Mouse (Mus musculus) Muller cell, postnatal 12 days (primary cell): Measurements from ENCODE around the gene Brpf3.
A peak's percentile ranks its signal among the peaks of the same experiment; 100 is the strongest.
"Not testable (repeated sequence)": the region's sequence is repeated elsewhere in the genome, so short reads cannot be mapped to it uniquely, and the experiment has no call there.

ENCODE experiments used
- DNase-seq: peaks from one replicate; pipeline ENCODE4 v3.0.0-alpha.2; 2015; ENCODE audit errors: inconsistent ontology term

Gene Brpf3

DNA sequence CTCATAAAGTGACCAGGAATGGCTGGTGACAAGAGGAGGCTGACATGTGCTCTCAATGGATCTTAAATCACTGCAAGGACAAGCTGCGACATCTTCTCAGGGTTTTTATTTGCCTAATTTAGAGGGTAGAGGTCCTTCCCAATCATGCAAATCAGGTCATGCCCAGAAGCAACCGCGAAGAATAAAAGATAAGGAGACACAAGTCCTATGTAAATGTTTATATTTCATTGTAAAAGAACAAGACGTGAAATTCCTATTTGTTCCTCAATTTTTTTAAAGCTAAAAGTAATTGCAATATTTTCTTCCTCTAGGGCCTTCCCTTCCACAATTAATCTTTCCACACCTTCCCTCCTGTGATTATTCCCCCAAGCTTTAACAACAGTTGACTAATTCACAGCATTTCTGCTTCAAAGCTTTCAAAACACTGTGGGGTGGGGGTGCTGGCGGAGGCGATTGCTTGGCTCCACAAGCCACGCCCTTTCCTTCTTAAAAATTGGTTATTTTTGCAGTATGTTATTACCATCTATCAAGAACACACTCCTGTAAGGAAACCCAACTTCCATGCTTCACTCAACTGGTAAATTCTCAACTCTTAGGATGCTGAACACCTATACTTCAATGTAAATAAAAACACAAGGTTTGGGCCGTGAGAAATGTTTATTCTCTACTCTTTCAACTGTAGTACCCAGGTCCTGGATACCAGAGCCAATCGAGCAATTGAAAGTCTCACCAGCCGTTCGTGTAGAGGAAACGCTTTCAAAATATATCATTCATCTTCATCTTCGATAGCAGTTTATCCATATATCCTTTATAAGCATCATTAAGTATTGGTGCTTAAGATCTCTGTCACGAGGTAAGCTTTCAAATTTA is 1.4 kb upstream of the Brpf3 start:
- DNase-seq: peak; percentile 11

DNA sequence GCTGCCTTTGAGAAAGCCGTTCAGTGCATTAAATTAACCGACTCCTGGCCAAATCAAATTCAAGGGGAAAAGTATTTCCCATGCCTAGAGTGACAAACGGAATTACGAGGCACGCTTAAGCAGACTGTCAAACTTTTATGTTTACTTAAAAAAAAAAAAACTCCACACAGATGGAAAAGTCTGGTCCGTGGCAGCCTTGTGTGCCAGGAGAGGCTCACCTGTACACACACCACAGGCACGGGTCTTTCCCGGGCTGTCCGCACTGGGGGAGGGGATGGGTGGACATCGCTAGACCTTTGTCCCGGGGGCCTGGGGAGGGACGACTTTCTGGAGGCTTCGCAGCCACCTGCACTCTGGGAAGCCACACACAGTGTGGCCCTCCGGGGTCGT is 614 bp upstream of the Brpf3 start:
- DNase-seq: no peak

DNA sequence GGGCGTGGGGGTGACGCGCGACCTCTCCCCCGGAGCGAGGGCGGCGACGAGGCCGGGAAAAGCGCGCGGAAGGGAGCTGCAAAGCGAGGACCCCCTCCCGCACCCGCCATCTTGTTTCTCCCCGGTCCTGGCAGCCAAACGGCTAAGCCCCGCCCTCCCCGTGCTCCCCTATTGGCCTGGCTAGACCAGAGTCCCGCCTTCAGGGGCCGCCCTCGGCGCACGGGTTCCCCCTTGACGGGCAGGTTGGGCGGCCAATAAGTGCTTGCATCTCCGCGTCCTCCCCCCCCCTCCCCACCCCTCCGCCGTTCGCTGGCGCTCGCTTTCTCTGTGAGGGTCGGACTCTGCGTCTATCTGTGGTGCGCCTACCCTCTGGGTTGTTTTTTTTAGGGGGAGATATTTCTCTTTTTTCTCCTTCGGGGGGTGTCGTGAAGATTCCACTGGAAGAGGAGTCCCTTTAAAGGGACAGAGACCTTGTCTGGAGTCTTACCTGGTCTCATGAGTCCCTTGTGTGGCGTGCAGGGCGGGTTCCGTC is 650 bp downstream of the Brpf3 start:
- DNase-seq: peak; percentile 99

DNA sequence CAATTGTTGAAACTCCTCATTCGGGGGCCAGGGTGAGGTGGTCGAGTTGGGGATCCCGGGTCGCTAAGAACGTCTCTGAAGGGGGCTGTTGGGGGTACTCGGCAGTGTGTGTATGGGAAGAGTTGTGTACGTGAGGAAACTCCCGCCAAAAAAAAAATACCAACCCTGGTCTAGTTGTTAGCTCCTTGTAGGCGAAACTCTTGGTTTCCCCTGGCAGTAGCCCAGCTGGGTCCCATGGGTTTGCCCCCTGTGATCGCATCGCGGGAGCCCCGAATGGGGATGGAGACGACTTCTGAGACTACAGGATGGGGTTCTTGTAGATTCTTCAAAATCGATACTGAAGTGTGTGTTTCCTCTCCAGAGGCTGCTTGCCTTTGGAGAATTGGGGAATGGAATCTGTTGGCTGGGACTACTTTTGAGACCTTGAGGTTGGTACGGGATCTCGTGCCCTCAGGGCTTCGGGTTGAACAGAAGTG is 1.2 kb downstream of the Brpf3 start:
- DNase-seq: no peak

DNA sequence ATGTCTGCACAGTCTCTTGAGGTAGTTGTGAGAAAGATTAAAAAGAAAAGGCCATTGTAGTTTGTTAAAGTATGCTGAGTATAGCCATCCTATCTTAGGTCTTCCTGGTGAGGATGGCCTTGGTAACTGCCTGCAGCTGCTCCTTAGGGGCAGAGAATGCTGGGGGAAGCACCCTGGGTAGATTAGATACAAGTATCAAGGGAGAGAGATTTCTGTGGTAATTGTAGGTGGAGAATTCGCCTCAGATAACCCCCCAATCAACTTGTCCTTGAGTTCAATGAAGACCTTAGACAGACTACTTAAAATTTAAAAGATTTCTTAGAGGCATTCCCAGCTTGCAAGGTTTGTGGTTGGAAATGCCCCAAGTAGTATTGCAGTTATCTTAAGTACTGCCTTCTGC is 2.4 kb downstream of the Brpf3 start:
- DNase-seq: no peak

DNA sequence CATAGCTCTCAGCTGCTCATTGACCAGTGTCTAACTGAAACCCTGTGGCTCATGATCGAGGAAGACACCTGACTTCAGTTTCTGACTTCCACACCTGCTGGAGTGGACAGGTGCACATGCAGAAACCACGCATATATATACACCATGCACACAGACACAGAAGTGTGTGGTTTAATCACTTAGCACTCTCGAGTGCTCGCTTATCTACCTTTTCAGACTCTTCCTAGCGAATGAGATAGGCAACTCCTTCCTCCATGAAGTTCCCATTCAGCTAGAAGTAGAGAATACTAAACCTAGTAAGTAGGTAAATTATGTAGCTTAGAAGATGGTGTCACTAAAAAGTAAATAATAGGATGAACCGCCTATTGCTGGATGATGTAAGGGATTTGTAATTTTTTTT is 4.1 kb downstream of the Brpf3 start:
- DNase-seq: no peak

DNA sequence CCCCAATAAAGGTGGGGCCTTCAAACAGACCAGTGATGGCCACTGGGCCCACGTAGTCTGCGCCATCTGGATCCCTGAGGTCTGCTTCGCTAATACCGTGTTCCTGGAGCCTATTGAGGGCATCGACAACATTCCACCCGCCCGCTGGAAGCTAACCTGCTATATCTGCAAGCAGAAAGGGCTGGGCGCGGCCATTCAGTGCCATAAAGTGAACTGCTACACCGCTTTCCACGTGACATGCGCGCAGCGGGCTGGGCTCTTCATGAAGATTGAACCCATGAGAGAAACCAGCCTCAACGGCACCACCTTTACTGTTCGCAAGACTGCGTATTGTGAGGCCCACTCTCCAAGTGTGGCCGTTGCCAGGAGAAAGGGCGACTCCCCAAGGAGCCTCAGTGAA is 5.9 kb downstream of the Brpf3 start:
- DNase-seq: no peak

DNA sequence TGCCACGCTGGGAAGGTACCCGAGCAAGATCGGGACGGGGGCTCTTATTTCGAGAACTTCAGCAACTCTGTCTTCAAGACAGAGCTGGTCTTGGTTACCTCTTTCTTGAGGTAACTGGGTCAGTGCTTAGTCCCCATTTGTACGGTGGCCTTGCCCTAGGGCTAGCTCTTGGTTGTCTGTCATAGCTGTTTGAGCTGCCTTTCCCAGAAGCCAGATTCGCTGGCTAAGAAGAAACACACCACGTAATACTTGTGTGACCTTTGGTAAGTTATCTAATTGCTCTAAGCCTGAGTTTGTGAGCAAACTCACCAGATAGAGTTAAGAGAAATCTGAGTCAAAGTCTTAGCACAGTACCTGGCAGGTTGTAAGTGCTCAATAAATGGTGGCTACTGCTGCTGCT is 7.8 kb downstream of the Brpf3 start:
- no peak for DNase-seq

DNA sequence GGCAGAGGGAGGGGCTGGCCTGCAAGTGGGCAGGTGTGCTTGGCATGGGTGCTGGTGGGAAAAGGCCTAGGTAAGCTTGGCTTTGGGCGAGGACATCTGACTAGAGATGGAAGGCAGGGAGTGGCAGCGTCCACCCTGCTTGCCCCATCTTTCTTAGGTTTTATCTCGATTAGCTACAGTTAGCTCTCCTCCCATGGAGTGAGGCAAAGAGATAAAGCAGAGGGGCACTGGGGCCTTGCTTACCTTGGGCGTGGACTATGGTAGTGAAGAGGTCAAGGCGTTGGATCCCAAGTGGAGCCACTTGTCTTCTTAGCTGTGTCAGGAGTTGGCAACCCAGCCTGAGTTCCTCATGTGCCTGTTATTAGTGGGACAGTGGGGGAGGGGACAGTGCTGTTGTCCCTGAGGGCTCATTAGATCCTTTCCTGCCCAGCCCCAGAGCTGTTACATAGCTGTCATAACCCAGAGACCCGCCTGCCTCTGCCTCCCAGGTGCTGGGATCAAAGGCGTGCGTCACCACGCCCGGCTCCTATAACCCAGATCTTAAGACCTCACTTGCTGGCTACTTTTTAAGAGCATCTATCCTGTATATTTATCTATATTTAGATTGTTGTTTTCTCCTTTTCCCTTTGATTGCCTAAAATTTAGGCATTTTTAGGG is 8.4 kb downstream of the Brpf3 start:
- no peak for DNase-seq

DNA sequence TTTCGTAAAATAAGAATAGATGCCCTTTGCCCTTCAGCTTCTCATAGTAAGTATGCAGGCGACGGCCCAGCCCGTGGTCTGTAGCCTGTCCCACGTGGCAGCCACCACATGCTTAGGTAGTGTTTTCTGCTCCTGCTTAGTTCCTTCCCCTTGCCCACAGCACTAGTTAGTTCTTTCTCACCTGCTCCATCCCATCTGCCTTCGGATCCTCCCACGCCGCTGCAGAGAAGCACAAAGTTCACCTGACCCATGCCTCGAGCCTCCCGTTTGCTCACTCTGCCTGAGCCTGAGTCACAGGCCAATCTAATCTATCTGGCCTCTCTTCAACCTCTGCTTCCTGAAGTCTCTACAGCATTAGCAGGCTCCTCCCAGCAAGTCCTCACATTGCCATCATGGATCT is 11.5 kb downstream of the Brpf3 start:
- DNase-seq: no peak

DNA sequence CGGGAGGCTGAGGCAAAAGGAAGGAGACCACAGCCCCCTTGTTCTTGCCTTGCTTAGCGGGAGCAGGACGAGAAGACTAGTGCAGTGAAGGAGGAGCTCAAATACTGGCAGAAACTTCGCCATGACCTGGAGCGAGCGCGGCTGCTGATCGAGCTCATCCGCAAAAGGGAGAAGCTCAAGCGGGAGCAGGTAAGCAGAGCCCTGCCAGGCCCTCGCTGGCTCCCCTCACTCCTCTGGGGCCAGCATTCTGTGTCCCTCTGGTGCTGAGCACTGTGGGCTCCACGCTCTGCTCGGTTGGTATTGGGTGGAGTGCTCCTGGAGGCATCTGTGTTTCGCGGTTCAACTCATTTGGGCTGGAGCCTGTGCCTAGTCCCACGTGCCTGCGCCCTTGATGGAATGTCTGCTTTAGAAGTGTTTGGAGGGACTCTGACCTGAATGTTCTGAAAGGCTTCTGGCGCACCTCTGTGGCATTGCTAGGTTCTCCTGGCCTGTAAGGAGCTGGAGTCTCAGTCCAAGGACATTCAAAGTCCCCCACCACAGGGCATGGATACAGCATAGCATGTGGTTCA is 13.7 kb downstream of the Brpf3 start:
- no peak for DNase-seq

DNA sequence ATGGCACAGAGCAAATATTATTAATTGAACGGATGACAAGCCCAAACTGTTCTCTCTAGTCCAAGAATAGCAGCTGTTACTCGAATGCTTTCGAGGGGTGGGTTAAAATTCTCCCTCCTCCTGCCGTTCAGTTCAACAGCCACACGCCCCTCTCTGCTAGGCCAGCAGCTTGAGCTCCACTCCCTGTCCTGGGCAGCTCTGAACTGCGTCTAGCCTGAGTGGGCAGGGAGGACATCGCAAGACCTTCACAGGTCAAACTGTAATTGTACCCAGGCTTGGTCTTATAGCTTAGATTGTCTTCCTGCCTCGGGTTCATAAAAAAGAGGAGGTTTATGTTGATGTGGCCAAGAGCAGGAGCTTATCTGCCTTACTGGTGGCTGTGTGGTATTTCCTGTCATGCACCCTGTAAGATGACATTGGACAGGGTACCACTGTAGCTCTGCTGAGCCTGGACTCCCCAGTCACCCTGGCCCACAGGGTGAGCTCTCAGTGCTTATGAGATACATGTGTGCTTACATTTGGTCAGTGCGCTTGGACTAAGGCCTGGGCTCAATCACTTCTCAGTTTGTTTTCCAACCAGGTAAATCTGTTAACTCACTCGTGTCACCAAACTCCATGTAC is 14.6 kb downstream of the Brpf3 start:
- DNase-seq: no peak

DNA sequence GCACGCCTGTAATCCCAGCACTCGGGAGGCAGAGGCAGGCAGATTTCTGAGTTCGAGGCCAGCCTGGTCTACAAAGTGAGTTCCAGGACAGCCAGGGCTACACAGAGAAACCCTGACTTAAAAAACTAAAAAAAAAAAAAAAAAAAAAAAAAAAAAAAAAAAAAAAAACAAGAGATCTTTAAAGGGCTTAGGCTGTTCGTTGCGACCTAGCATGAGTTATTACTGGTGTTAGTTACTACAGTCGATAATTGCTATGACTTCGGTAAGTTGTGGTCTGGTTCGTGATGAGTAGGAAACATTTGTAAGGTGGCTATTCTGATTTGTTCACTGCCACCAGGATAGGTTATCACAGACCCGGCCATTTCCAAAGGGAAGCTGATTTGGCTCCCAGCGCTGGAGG is 15.4 kb downstream of the Brpf3 start:
- DNase-seq: not testable (repeated sequence)

DNA sequence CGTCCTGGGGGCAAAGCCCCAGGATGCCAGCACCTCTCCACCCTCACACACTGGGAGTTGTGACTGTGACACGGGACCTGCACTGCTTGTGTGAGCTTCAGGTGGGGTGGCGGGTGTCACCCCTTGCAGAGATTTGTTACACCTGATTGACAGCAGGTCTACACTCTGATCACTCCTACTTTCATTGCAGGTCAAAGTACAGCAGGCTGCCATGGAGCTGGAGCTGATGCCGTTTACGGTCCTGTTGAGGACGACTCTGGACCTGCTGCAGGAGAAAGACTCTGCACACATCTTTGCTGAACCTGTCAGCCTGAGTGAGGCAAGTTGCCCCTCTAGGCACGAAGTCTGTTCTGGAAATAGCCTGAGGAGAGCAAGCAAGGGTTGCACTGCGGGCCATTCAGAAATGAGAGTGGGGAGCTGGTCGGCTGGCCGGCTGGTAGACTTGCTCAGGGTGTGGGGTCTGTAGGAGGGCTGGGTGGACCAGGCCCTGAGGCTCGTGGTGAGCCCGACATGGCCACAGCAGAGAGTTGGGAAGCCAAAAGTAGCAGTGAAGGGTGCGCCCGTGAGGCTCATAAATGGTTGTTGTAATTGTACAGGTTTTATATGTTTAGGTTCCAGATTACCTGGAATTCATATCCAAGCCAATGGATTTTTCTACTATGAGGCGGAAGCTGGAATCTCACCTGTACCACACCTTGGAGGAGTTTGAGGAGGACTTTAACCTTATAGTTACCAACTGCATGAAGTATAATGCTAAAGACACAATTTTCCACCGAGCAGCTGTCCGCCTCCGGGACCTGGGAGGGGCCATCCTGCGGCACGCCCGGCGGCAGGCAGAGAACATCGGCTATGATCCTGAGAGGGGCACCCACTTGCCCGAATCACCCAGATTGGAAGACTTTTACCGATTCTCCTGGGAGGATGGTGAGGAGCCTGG is 16.3 kb downstream of the Brpf3 start:
- no peak for DNase-seq

DNA sequence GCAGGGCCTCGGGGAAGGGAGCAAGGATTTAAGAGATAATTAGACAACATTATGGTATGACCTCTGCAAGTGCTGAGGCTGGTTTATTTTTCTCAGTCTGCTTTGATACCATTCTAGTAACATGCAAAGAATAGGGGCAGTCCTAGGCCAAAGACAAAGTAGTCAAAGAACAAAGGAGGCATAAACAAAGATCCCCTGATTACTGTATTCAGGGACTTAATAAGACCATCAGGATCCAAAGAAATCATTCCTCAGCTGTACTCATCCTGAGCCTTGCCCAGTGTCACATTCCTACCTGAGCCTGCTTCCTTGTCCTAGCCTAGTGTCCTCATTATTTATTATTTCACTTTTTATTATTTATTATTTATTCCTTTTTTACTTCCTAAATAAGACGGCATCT is 19.3 kb downstream of the Brpf3 start:
- DNase-seq: no peak

DNA sequence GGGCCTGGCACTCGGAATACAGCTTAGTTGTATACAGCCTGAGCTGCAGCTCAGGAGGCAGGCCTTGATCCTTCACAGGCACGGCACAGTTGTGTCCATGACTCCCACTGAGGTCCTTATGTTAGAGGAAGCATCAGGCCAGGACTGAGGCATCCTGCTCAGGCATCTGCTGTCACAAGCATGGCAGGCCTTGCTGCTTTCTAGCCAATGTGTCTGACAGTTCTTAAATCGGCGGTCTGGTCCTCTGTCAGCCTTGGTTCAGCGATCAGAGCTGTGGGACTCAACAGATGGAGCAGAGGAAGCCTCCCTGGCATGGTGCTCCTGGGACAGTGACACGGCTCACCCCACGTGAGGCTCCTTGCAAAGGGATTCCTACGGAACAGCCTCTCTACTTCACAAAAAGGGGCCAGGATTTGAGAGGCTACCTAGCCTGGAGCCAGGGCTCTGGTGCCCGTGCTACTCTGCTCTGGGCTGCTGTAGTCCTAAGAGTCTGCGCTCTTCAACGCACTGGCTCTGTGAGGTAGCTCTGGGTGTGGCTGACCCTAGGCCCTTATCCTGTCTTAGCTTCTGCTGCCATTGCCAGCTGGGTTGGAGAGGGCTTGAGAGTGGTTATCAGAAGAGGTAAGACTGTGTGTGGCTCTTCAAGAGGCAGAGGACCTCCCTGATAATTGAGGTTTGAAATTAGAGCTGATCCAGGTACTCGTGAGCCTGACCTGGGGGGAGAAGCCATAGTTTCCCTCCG is 22.3 kb downstream of the Brpf3 start:
- no peak for DNase-seq

DNA sequence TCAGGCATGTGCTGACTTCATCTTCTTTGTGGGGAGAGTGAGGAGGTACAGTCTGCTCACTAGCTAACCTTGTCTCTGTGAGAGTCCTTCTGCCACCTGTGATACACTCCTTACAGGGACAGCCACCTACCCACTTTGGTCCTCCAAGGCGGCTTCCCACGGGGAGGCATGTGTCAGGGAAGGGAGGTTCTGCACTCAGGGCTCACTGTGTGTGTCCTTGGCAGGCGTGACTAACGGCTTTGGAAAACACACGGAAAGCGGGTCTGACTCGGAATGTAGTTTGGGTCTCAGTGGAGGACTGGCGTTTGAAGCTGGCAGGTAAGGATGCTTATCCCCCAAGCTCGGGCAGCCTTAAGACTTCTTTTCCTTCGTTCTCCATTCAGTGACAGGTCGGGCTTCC is 22.9 kb downstream of the Brpf3 start:
- DNase-seq: no peak

DNA sequence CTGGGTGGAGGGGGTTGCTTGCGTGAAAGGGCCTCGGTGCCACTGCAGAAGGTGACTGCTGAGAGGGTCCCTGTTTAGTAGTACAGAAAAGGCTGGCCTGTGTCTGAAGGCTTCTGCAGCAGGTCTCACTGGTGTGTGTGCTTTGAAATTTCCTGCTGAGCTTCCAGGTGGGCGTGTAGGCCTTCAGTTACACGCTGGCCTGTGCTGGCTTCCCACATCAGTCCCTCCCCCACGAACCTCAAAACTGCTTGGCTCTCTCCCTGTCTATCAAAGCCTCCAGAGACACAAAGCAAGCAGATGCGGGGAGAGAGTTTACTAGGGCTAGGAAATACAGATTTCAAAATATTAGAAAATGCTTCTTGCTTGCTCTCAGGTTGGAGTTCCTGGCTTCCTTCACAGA is 24.0 kb downstream of the Brpf3 start:
- no peak for DNase-seq

DNA sequence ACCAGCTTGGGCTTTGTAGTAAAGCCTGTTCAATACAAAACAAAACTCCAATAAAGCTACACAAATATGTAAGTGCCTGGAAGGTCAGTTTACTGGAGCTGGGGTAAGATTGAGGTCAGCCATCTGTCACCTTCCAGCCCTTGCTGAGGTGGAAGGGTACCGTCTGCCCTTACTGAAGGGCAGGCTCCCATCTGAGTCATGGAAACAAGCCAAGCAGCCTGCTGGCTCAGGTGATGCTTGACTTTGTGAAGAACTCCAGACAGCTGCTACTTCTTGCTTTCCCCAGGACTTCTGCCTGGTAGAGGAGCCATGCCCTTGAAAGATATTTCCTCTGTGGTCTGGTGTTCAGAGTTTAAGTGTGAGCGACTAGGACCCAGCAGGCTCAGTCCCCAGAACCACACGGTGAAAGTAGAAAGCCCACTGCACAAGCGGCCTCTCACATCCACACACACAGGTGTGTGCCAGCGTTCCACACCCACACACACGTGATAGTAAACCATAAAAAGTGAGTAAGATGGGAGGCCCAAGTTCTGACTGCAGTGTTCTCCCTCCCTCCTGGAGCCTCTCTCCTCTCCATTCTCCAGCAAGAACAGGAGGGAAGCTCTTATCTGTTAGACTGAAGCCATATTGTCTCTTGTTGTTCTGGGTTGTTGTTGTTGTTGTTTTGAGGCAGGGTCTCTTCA is 24.6 kb downstream of the Brpf3 start:
- no peak for DNase-seq
